Mouse (Mus musculus) cerebellum, adult 9-11 months (tissue): ENCODE measurements around the gene Mlxipl.

Experiments used
- DNase-seq: peaks from one replicate; pipeline ENCODE4 v3.0.0; 2022

The Mlxipl gene

DNA sequence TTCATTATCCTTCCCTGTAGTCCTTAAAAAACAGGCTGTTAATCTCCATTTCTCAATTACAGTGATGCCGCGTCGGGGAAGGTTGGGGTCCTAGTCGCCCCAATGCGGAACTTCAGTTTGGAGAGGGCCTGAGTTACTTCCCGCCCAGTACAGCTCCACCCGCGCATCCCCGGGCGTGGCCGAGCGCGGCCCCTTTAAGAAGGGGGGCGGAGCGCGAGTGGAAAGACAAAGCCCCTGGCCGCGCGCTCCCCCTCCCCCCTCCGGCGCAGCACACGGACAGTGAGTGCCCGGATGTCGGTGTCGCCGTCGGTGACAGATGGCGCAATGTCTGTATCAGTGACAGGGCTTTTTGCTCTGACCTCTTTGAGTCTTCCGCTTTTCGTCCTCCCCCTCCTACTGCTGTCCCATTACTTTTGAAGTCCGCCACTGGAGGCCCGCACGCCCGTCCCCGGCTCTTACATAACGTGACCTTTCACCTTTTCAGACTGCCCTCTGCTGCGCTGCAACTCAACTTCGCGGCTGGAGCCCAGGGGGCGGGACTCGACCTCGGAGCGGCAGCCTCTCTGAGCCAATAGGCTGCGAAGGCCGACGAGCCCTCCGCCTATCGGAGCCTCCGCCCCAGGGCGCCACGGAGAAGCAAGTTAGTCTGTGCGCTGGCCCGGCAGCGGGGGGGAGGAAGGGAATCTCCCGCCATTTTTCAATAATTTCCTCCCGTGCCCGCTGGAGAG lies 97.1 kb downstream of the Mlxipl start, which contains the start of gene Baz1b:
Gene Baz1b, plus strand, starts transcription at position 644 of the 728 bp plus-strand sequence.
- DNase-seq, result peak; percentile 100

DNA sequence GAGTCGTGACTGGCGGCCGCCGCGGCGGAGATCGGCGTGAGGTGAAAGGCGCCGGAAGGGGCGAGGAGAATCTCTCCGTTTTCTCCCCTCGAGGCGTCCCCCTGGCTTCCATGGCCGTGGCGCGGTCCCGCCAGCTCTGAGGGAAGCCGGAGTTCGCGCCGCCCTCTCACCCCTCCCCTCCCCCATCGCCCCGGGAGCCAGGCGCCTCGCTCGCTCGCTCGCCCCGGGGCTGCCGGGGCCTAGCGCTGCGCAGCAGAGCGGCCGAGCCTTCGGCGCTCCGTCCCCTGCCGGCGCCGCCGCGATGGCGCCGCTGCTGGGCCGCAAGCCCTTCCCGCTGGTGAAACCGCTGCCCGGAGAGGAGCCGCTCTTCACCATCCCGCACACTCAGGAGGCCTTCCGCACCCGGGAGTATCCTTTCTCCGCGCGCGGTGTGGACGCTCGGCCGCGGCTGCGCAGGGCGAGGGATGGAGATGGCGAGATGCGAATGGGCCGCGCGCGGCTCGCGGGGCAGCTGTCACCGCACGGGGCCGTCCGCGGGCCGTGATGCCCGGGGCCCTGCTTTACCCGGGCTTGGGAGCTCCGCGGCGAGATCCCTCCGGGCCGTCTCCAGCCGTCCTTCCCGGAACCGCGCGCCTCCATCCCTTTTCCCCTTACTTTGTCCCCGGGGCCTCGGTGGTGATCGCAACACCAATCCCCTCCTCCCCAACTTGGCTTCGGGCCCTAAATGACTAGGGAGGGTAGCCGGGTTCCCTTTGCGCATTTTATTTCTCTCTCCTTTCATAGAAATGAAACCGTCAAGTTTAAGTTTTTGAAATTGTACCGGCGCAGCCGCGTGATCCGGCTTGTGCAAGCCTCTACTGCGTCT lies 97.9 kb downstream of the Mlxipl start:
- peak; percentile 74 for DNase-seq
